In genomic region chr4:152001335-152001734, GRCm38 (mm10) we compare ENCODE assay signal across 1 mouse cellular context.
TF ChIP-seq lines count a peak whose summit lies in the region.

No protein-coding gene starts in this region.

TF ChIP-seq in MEL, 35 proteins besides CTCF, POLR2A, EP300 and RAD21:
- TF ChIP-seq ELF1 (IDR thresholded peaks at IDR 0.05; ENCODE audit: low read depth, low read length) (no peak), MYC (IDR thresholded peaks at IDR 0.05; ENCODE audit: low read depth, low read length) (peak; percentile 71; the same call in 1 of the 2 replicates), ZC3H11A (IDR thresholded peaks at IDR 0.05; ENCODE audit: low read depth, low read length) (peak; percentile 20; the same call in 1 of the 2 replicates), E2F4 (IDR thresholded peaks at IDR 0.05; ENCODE audit: borderline replicate concordance, low read depth, low read length) (no peak), SMC3 (IDR thresholded peaks at IDR 0.05; ENCODE audit: low read depth, low read length) (peak; percentile 45)
TF ChIP-seq in MEL: peak in this region for 3.
